In the genomic region with DNA sequence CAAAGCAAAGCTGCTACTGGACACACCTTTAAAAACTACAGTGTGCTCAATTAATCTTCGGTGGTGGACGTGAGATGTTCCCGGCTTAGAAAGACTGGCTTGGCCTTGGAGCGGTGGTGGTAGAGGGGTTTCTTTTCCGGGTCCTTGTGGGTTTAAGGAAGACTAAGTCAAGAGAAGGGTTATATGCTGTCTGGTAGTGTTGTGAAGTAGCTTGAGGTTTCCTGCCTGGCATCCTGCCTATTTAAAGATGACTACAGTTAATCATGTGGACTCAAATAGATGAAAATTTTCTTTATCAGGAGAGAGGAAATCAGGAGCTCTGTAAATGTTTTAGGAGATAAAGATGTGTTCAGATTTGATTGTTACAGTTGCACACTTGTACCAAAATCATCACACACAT, we compare ENCODE assay signal across 25 mouse cellular contexts. TPM values are rescaled to one million over a fixed set of nuclear protein-coding genes. Genes with fewer than 3 reads are reported as not detected.
"Had no signal": no experiment of that assay in that cellular context is flagged by ENCODE, and none has a peak within 500 bp of the region (broad histone marks: within the 10 kb centered on the region; RNA-seq: fewer than 3 reads in every experiment).

No protein-coding gene starts in this region.

- H3K9ac ChIP-seq: limb, embryonic 13.5 days; liver, embryonic 13.5 days; lung, embryonic 14.5 days; midbrain, embryonic 13.5 days; neural tube, embryonic 13.5 days had no signal

- H3K36me3 ChIP-seq: limb, embryonic 10.5 days; limb, embryonic 13.5 days; liver, embryonic 13.5 days; midbrain, embryonic 10.5 days; midbrain, embryonic 13.5 days; neural tube, embryonic 13.5 days had no signal

- H3K27me3 ChIP-seq: liver, embryonic 13.5 days had no signal

- H3K9me3 ChIP-seq: limb, embryonic 10.5 days; limb, embryonic 13.5 days; liver, embryonic 13.5 days; midbrain, embryonic 10.5 days; midbrain, embryonic 13.5 days; neural tube, embryonic 13.5 days had no signal

- H3K27ac ChIP-seq: limb, embryonic 10.5 days; limb, embryonic 13.5 days; liver, embryonic 13.5 days; midbrain, embryonic 10.5 days; midbrain, embryonic 13.5 days; neural tube, embryonic 13.5 days had no signal

- ATAC-seq: intestine, embryonic 16.5 days; midbrain, embryonic 13.5 days; midbrain, embryonic 16.5 days had no signal

- DNase-seq: kidney, adult 18-20 months; kidney, adult 9 months; kidney, postnatal 14 days; kidney, postnatal 4 days; liver, embryonic 13.5 days; lung, embryonic 14.5 days; lung, postnatal 10 days; lung, postnatal 4 days; thymus, adult 2 months; thymus, postnatal 14 days; thymus, postnatal 4 days had no signal

- H3K4me3 ChIP-seq: limb, embryonic 10.5 days; limb, embryonic 13.5 days; liver, embryonic 13.5 days; megakaryocyte, embryonic 14.5 days; midbrain, embryonic 10.5 days; midbrain, embryonic 13.5 days; myocyte; neural tube, embryonic 13.5 days had no signal

- H3K4me2 ChIP-seq: limb, embryonic 13.5 days; liver, embryonic 13.5 days; lung, embryonic 14.5 days; midbrain, embryonic 13.5 days; neural tube, embryonic 13.5 days had no signal

- H3K4me1 ChIP-seq: limb, embryonic 10.5 days; limb, embryonic 13.5 days; liver, embryonic 13.5 days had no signal

RNA-seq across cellular contexts. Expression of gene Cfap61, which starts 21.7 kb away (rescaled TPM):
- total RNA-seq: liver, adult 2 months; monocyte, adult 5-6 weeks; neutrophil, adult 5-6 weeks had no signal
- polyA plus RNA-seq: liver, adult 2 months; liver, embryonic 16.5 days; lung, embryonic 14.5 days; small intestine, adult 2 months had no signal
